Mouse (Mus musculus) B cell, adult (primary cell): Measurements from ENCODE around the gene Slc35f3. TPM values are rescaled to one million over a fixed set of nuclear protein-coding genes. Genes with fewer than 3 reads are reported as not detected.

Source experiments
- total RNA-seq: library from RNA; stranded (reverse); gene quantifications from 4 replicates; pipeline ENCODE4 v1.2.4, GENCODE M21; 2023; ENCODE audit not compliant: inconsistent age

Gene Slc35f3
- not detected in 4 replicates for total RNA-seq

GRCm38 (mm10) chr8:126298296-126299093 is at the start of gene Slc35f3:
Slc35f3 (plus strand) TSS chr8:126298558.

GRCm38 (mm10) chr8:126422174-126422919 is 124.0 kb downstream of the Slc35f3 start, which contains the start of gene Coa6:
Coa6 (plus strand) TSS chr8:126422515.

Other genes with a start within 250 kb of the Slc35f3 start
- 8.9 to 15.5 TPM (median 10.9 TPM) in 4 replicates for gene Coa6, start 124.0 kb downstream of the Slc35f3 start, total RNA-seq
- 8.7 to 11.4 TPM (median 9.5 TPM) in 4 replicates for gene Tarbp1, start 176.5 kb downstream of the Slc35f3 start, total RNA-seq